Mouse (Mus musculus) erythroblast, embryonic 14.5 days (primary cell): ENCODE results near the gene B020031M17Rik. TPM values are rescaled to one million over a fixed set of nuclear protein-coding genes. Genes with fewer than 3 reads are reported as not detected.
"Not testable (repeated sequence)": the region's sequence is repeated elsewhere in the genome, so short reads cannot be mapped to it uniquely, and the experiment has no call there.

ENCODE experiments used
- H3K27me3 ChIP-seq: 2 replicates; pipeline ENCODE4 v1.6.1; 2012; ENCODE audit warnings: inconsistent platforms; ENCODE audit not compliant: control insufficient read depth
- H3K36me3 ChIP-seq: 2 replicates; pipeline ENCODE4 v1.6.1; 2012; ENCODE audit warnings: mild to moderate bottlenecking, inconsistent platforms; ENCODE audit not compliant: control insufficient read depth
- H3K4me1 ChIP-seq: 2 replicates; pipeline ENCODE4 v1.6.1; 2012; ENCODE audit warnings: inconsistent platforms; ENCODE audit not compliant: control insufficient read depth
- H3K4me3 ChIP-seq: replicated peaks from 2 replicates; pipeline ENCODE3; 2012; ENCODE audit warnings: moderate library complexity, mild to moderate bottlenecking, inconsistent platforms
- H3K9me3 ChIP-seq: 2 replicates; pipeline ENCODE4 v1.6.1; 2012; ENCODE audit warnings: low read length, inconsistent platforms, mixed read lengths; ENCODE audit not compliant: control insufficient read depth
- polyA plus RNA-seq: library from polyadenylated mRNA; stranded (reverse); fragments of >175 nt; gene quantifications from 2 replicates; pipeline ENCODE4 v1.2.3, GENCODE M21; 2012

The B020031M17Rik gene
- polyA plus RNA-seq, 1 experiment = not detected

DNA sequence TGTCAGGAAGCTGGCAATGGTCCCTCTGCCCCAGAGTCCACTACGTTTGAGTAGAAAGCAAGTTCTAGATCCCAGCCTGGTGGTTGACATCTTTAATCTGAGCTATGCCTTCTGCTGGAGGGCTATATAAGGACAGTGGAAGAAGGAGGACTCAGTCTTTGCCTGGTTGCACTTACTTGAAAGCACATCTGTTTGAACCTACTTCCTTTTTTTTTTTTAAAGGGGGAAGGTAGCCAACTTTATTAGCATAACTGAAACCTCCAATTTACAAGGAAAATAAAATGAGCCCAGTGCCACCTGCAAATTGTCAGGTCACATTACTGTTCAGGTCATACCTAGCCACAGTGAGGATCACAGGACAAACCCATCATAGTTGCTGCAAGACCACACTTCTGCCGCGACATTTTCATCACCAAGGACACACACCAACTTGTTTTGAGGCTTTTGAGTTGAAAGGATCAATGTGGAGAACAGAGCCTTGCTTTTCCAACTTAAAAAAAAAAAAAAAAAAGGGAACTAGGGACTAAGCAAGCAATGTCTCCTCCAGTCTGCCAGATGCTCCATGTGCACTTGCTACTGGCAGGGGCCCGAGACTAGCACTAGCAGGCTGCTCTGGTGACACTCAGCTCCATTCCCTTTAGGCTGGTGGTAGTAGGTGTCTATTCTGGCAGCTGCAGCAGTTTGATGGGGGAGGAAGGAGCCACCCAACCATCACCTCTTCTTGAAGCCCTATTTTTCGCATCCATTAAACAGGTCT is 33.5 kb downstream of the B020031M17Rik start:
- not testable (repeated sequence) for H3K27me3 ChIP-seq, H3K36me3 ChIP-seq, H3K4me3 ChIP-seq, H3K4me1 ChIP-seq, H3K9me3 ChIP-seq

DNA sequence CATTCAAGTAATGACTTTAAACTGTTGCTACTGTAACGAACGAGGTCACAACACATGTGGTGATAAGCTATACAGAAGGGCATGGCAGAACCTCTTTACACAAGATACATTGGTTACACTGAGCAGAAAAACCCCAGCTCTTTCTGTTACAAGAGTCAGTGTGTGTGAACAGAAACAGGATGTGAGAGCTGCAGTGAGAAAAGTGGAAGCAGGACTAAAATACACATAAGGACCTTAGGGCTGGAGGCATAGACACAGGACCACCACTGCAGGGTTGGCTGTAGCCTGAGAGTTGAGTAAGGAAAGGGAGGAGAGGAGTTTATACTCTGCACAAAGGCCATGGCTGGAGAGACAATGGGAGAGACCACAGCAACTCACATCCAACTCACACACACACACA is 34.2 kb downstream of the B020031M17Rik start:
- H3K36me3 ChIP-seq, H3K4me3 ChIP-seq, H3K27me3 ChIP-seq, H3K9me3 ChIP-seq, H3K4me1 ChIP-seq: not testable (repeated sequence)

Other genes with a start within 250 kb of the B020031M17Rik start
- gene Nim1k, start 194.9 kb downstream of the B020031M17Rik start, polyA plus RNA-seq = 0.01 TPM in 1 of 2 replicates, not detected in the other
- gene Zfp131, start 159.9 kb downstream of the B020031M17Rik start, polyA plus RNA-seq = 0.57 and 1.3 TPM in 2 replicates
- not detected in 2 replicates for gene AF067063, start 120.6 kb downstream of the B020031M17Rik start, polyA plus RNA-seq
- gene D13Ertd608e, start 114.8 kb downstream of the B020031M17Rik start, polyA plus RNA-seq = not detected in 2 replicates
- gene Tcstv1, start 56.0 kb downstream of the B020031M17Rik start, polyA plus RNA-seq = not detected in 2 replicates
- gene Gm21761, start 21.5 kb downstream of the B020031M17Rik start, polyA plus RNA-seq = not detected in 2 replicates
- gene Gm36079, start 76.2 kb upstream of the B020031M17Rik start, polyA plus RNA-seq = not detected in 2 replicates
- gene Gm21188, start 101.4 kb upstream of the B020031M17Rik start, polyA plus RNA-seq = not detected in 2 replicates
- gene Gm20767, start 189.4 kb upstream of the B020031M17Rik start, polyA plus RNA-seq = not detected in 2 replicates
- not detected in 2 replicates for gene Gm21818, start 221.6 kb upstream of the B020031M17Rik start, polyA plus RNA-seq